Mouse (Mus musculus) forebrain, embryonic 14.5 days (tissue): ENCODE measurements around the gene Aff1. TPM values are rescaled to one million over a fixed set of nuclear protein-coding genes. Genes with fewer than 3 reads are reported as not detected.

Experiments
- ATAC-seq: fragments of 200-750 bp; cut with Nextera tagmentation; 2 replicates; pipeline ENCODE4 v1.8.0; 2017; ENCODE audit warnings: mild to moderate bottlenecking, moderate library complexity
- DNase-seq: peaks from one replicate; pipeline ENCODE4 v3.0.0-alpha.2; 2015; ENCODE audit warnings: low spot score
- H3K27ac ChIP-seq: fragments of 300-500 bp; sonication (generic); 2 replicates; pipeline ENCODE4 v1.5.1; 2014; ENCODE audit warnings: low read depth, mild to moderate bottlenecking, control low read depth, low read length, moderate library complexity
- H3K27me3 ChIP-seq: fragments of 300-500 bp; sonication (generic); replicated peaks from 2 replicates; pipeline ENCODE4 v1.6.1; 2014; ENCODE audit warnings: low read length, control low read depth, mixed read lengths; ENCODE audit not compliant: control insufficient read depth, insufficient read depth
- H3K36me3 ChIP-seq: fragments of 300-500 bp; sonication (generic); 2 replicates; pipeline ENCODE4 v1.6.1; 2014; ENCODE audit warnings: low read length, control low read depth; ENCODE audit not compliant: control insufficient read depth, insufficient read depth
- H3K4me1 ChIP-seq: fragments of 300-500 bp; sonication (generic); 2 replicates; pipeline ENCODE4 v1.6.1; 2014; ENCODE audit warnings: antibody characterized with exemption, low read length, control low read depth; ENCODE audit not compliant: control insufficient read depth, insufficient read depth
- H3K4me2 ChIP-seq: fragments of 300-500 bp; sonication (generic); 2 replicates; pipeline ENCODE4 v1.6.1; 2014; ENCODE audit warnings: mild to moderate bottlenecking, control low read depth, low read length
- H3K4me3 ChIP-seq: fragments of 300-500 bp; sonication (generic); 2 replicates; pipeline ENCODE4 v1.5.1; 2014; ENCODE audit warnings: low read depth, low read length, control low read depth
- H3K9ac ChIP-seq: fragments of 300-500 bp; sonication (generic); 2 replicates; pipeline ENCODE4 v1.6.1; 2014; ENCODE audit warnings: mild to moderate bottlenecking, low read length, control low read depth, moderate library complexity
- H3K9me3 ChIP-seq: fragments of 300-500 bp; sonication (generic); replicated peaks from 2 replicates; pipeline ENCODE4 v1.6.1; 2016; ENCODE audit warnings: low read length, control low read depth, mixed read lengths; ENCODE audit not compliant: control insufficient read depth
- WGBS: fragments of 180-500 bp; shearing (Covaris S2); extraction: QIAGEN DNeasy Blood & Tissue Kit; methylation state at CpG from one replicate; pipeline ENCODE4 v1.1.7; 2014; 5-methylcytosine and 5-hydroxymethylcytosine counted together
- polyA plus RNA-seq: library from polyadenylated mRNA; unstranded; fragments of >200 nt; fragmentation: Nextera tagmentation; extraction: Ambion mirVana; gene quantifications from 2 replicates; pipeline ENCODE4 v1.2.1, GENCODE M21; 2014

Gene Aff1
- polyA plus RNA-seq, 1 experiment from 2014 or later, result 1.5 TPM

- Histone ChIP-seq H3K4me1 (no peaks in the 10 kb centered on the region), H3K36me3 (no peaks in the 10 kb centered on the region), H3K27me3 (no peaks in the 10 kb centered on the region; the same call in 1 of the 2 replicates), H3K4me3 (no peak overlapping the region), H3K4me2 (no peak overlapping the region), H3K9me3 (no peaks in the 10 kb centered on the region), H3K27ac (no peak overlapping the region), H3K9ac (no peak overlapping the region)
- 66% methylated on average over 4 of the region's 4 CpGs for WGBS
- DNase-seq (no peak), ATAC-seq (no peak)
Measured at GRCm38 (mm10) chr5:103699537-103699936, 7.4 kb downstream of the Aff1 start.

- H3K9ac ChIP-seq, result no peak overlapping the region
- H3K36me3 ChIP-seq, result no peaks in the 10 kb centered on the region
- H3K4me1 ChIP-seq, result no peaks in the 10 kb centered on the region
- H3K27ac ChIP-seq, result no peak overlapping the region
- no peak overlapping the region for H3K4me2 ChIP-seq
- DNase-seq (no peak), ATAC-seq (no peak)
- H3K4me3 ChIP-seq, result no peak overlapping the region
- WGBS, result 60% methylated on average over 2 of the region's 2 CpGs
- H3K27me3 ChIP-seq, result no peaks in the 10 kb centered on the region
- H3K9me3 ChIP-seq, result no peaks in the 10 kb centered on the region
Measured at GRCm38 (mm10) chr5:103700661-103701060, 8.5 kb downstream of the Aff1 start.

GRCm38 (mm10) chr5:103701466-103701865, 9.3 kb downstream of the Aff1 start:
- H3K27ac ChIP-seq, result no peak overlapping the region
- DNase-seq, result no peak

GRCm38 (mm10) chr5:103702527-103702926, 10.4 kb downstream of the Aff1 start:
- no peak overlapping the region for H3K4me2 ChIP-seq
- H3K27ac ChIP-seq, result no peak overlapping the region
- H3K9me3 ChIP-seq, result no peaks in the 10 kb centered on the region
- ATAC-seq (no peak), DNase-seq (no peak)
- no peaks in the 10 kb centered on the region for H3K36me3 ChIP-seq
- H3K4me1 ChIP-seq, result no peaks in the 10 kb centered on the region
- no peaks in the 10 kb centered on the region for H3K27me3 ChIP-seq
- H3K4me3 ChIP-seq, result no peak overlapping the region
- H3K9ac ChIP-seq, result no peak overlapping the region
- WGBS, result 78% methylated on average over 6 of the region's 6 CpGs

More at GRCm38 (mm10) chr5:103701466-103701865, 9.3 kb downstream of the Aff1 start:
- Histone ChIP-seq H3K36me3 (no peaks in the 10 kb centered on the region), H3K9me3 (no peaks in the 10 kb centered on the region), H3K4me3 (no peak overlapping the region), H3K27me3 (no peaks in the 10 kb centered on the region), H3K4me1 (no peaks in the 10 kb centered on the region), H3K9ac (no peak overlapping the region), H3K4me2 (no peak overlapping the region)
- WGBS, result 67% methylated on average over 3 of the region's 3 CpGs
- ATAC-seq, result no peak

- Histone ChIP-seq H3K9me3 (no peaks in the 10 kb centered on the region), H3K4me1 (no peaks in the 10 kb centered on the region), H3K4me3 (no peak overlapping the region)
Measured at GRCm38 (mm10) chr5:103705331-103705730, 13.2 kb downstream of the Aff1 start.

GRCm38 (mm10) chr5:103705874-103706273, 13.7 kb downstream of the Aff1 start:
- Histone ChIP-seq H3K4me3 (no peak overlapping the region), H3K4me1 (no peaks in the 10 kb centered on the region), H3K27me3 (no peaks in the 10 kb centered on the region), H3K4me2 (no peak overlapping the region), H3K9ac (no peak overlapping the region), H3K9me3 (no peaks in the 10 kb centered on the region), H3K36me3 (no peaks in the 10 kb centered on the region), H3K27ac (no peak overlapping the region)
- 86% methylated on average over 1 of the region's 1 CpGs for whole genome bisulfite sequencing
- ATAC-seq, result no peak
- no peak for DNase-seq

More at GRCm38 (mm10) chr5:103705331-103705730, 13.2 kb downstream of the Aff1 start:
- no peaks in the 10 kb centered on the region for H3K36me3 ChIP-seq
- DNase-seq (no peak), ATAC-seq (no peak)
- H3K27me3 ChIP-seq, result no peaks in the 10 kb centered on the region
- no peak overlapping the region for H3K9ac ChIP-seq
- H3K27ac ChIP-seq, result no peak overlapping the region
- 95% methylated on average over 4 of the region's 4 CpGs for WGBS
- no peak overlapping the region for H3K4me2 ChIP-seq

GRCm38 (mm10) chr5:103709044-103709443, 16.9 kb downstream of the Aff1 start:
- WGBS, result 93% methylated on average over 3 of the region's 3 CpGs
- no peaks in the 10 kb centered on the region for H3K9me3 ChIP-seq
- H3K27me3 ChIP-seq, result no peaks in the 10 kb centered on the region
- H3K4me2 ChIP-seq, result no peak overlapping the region
- no peaks in the 10 kb centered on the region for H3K36me3 ChIP-seq
- no peak overlapping the region for H3K9ac ChIP-seq
- DNase-seq, result no peak
- no peaks in the 10 kb centered on the region for H3K4me1 ChIP-seq
- H3K4me3 ChIP-seq, result no peak overlapping the region
- no peak for ATAC-seq
- no peak overlapping the region for H3K27ac ChIP-seq

GRCm38 (mm10) chr5:103711886-103712285, 19.7 kb downstream of the Aff1 start:
- Histone ChIP-seq H3K9me3 (no peaks in the 10 kb centered on the region), H3K4me2 (no peak overlapping the region), H3K27ac (no peak overlapping the region), H3K4me3 (no peak overlapping the region), H3K9ac (no peak overlapping the region), H3K27me3 (no peaks in the 10 kb centered on the region), H3K4me1 (no peaks in the 10 kb centered on the region), H3K36me3 (no peaks in the 10 kb centered on the region)
- no peak for DNase-seq
- WGBS, result 83% methylated on average over 2 of the region's 2 CpGs
- no peak for ATAC-seq

- no peaks in the 10 kb centered on the region for H3K27me3 ChIP-seq
- WGBS, result 63% methylated on average over 2 of the region's 2 CpGs
- ATAC-seq, result no peak
- H3K27ac ChIP-seq, result no peak overlapping the region
- no peak overlapping the region for H3K4me2 ChIP-seq
- no peak overlapping the region for H3K4me3 ChIP-seq
- H3K4me1 ChIP-seq, result no peaks in the 10 kb centered on the region
- H3K9ac ChIP-seq, result no peak overlapping the region
- H3K9me3 ChIP-seq, result no peaks in the 10 kb centered on the region
- H3K36me3 ChIP-seq, result no peaks in the 10 kb centered on the region
- DNase-seq, result no peak
Measured at GRCm38 (mm10) chr5:103713422-103713821, 21.2 kb downstream of the Aff1 start.
